Mouse (Mus musculus) C2C12 (cell line): ENCODE results near the gene Gata2. TPM values are rescaled to one million over a fixed set of nuclear protein-coding genes. Genes with fewer than 3 reads are reported as not detected.

Source experiments
- H3K27me3 ChIP-seq: one replicate; pipeline ENCODE4 v1.6.1; 2011; ENCODE audit not compliant: control insufficient read depth, insufficient read depth, insufficient read length
- H3K36me3 ChIP-seq: one replicate; pipeline ENCODE4 v1.6.1; 2011; ENCODE audit not compliant: control insufficient read depth, insufficient read depth
- H3K4me3 ChIP-seq: one replicate; pipeline ENCODE4 v1.5.1; 2011; ENCODE audit warnings: mild to moderate bottlenecking, control low read depth; ENCODE audit not compliant: poor library complexity, insufficient read depth, severe bottlenecking
- H3K79me2 ChIP-seq: one replicate; pipeline ENCODE4 v1.6.1; 2011; ENCODE audit not compliant: control insufficient read depth, insufficient read depth
- H3K79me3 ChIP-seq: one replicate; pipeline ENCODE4 v1.6.1; 2011; ENCODE audit warnings: low read depth, control low read depth
- H3ac ChIP-seq: one replicate; pipeline ENCODE3; 2011; ENCODE audit warnings: low read depth; ENCODE audit not compliant: control insufficient read depth, insufficient read length
- CEBPB ChIP-seq: IDR thresholded peaks from one replicate; pipeline ENCODE4 v1.6.1; 2011; ENCODE audit warnings: low read depth, mild to moderate bottlenecking, control low read depth, moderate library complexity
- CTCF ChIP-seq: IDR thresholded peaks from one replicate; pipeline ENCODE4 v1.5.1; 2011; ENCODE audit not compliant: control insufficient read depth, insufficient read depth, insufficient read length
- FOSL1 ChIP-seq: IDR thresholded peaks from one replicate; pipeline ENCODE4 v1.8.0; 2011; ENCODE audit warnings: mild to moderate bottlenecking, low read length; ENCODE audit not compliant: poor library complexity, insufficient read depth, severe bottlenecking
- MAX ChIP-seq: IDR thresholded peaks from one replicate; pipeline ENCODE4 v1.6.1; 2011; ENCODE audit warnings: mild to moderate bottlenecking, control low read depth
- MYOD1 ChIP-seq: IDR thresholded peaks from one replicate; pipeline ENCODE4 v1.6.1; 2011; ENCODE audit warnings: low read depth; ENCODE audit not compliant: control insufficient read depth, insufficient read length
- MYOG ChIP-seq: IDR thresholded peaks from one replicate; pipeline ENCODE4 v1.6.1; 2011; ENCODE audit not compliant: control insufficient read depth, insufficient read length; ENCODE audit errors: extremely low read depth
- USF1 ChIP-seq: IDR thresholded peaks from one replicate; pipeline ENCODE4 v1.6.1; 2011; ENCODE audit warnings: low read depth, mild to moderate bottlenecking, control low read depth, moderate library complexity
- polyA plus RNA-seq: library from polyadenylated mRNA; unstranded; fragments of >200 nt; fragmentation: generic; extraction: Trizol; gene quantifications from one replicate; pipeline ENCODE4 v1.2.1, GENCODE M21; 2012; ENCODE audit warnings: missing spikeins

Gata2 gene
- polyA plus RNA-seq, 1 experiment: 45.8 TPM

GRCm38 (mm10) chr6:88227537-88227936, 33.8 kb downstream of the Gata2 start:
- H3ac ChIP-seq: no peak overlapping the region
- H3K79me3 ChIP-seq: no peaks in the 10 kb centered on the region
- TF ChIP-seq CEBPB (no peak), CTCF (no peak), USF1 (no peak), MYOG (no peak), MYOD1 (no peak), MAX (no peak), FOSL1 (no peak)
- H3K4me3 ChIP-seq: no peak overlapping the region
- peaks cover 36% of the 10 kb centered on the region for H3K27me3 ChIP-seq
- H3K79me2 ChIP-seq: no peaks in the 10 kb centered on the region
- H3K36me3 ChIP-seq: no peaks in the 10 kb centered on the region

DNA sequence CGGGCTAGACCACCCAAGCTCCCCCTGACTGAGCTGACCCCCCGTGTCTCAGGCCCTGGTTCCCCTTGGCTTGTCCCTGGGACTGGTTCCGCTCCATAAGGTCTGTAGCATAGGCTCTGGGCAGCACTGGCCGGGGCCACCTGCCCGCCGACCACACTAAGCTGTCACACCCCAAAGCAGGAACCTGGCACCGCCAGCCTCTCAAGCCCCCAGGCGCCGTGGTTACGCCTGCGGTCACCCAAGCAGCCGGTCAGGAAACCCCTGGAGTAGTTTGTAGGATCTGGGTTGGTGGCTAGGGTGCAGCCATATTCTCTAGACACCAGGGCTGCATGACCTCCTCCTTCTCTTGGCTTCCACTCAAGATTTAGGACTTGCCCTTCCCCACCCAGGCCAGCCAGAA, 35.5 kb downstream of the Gata2 start:
- no peak overlapping the region for H3ac ChIP-seq
- H3K4me3 ChIP-seq: no peak overlapping the region
- H3K36me3 ChIP-seq: no peaks in the 10 kb centered on the region
- TF ChIP-seq CTCF (no peak), MYOD1 (no peak), MYOG (no peak), FOSL1 (no peak), CEBPB (no peak), USF1 (no peak), MAX (no peak)
- peaks cover 43% of the 10 kb centered on the region for H3K27me3 ChIP-seq
- H3K79me3 ChIP-seq: no peaks in the 10 kb centered on the region
- H3K79me2 ChIP-seq: no peaks in the 10 kb centered on the region

DNA sequence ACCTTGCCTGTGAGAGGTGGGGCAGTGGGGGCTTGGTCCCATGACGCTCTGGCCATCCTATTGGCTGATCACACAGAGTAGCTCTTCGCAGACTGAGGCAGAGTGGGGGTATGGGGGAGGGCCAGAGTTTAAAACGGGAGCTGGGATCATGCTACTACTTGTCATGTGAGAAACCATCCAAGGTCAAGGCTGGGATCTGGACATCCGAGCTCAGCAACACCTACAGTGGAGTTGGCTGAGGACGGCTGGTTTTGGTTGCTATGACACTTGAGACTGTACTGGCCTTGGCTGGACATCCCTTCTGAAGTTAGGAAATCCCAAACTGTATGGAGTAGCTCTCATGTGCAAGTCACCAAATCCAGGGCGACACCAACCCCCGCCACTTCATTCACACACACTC, 38.1 kb downstream of the Gata2 start:
- Histone ChIP-seq H3ac (no peak overlapping the region), H3K79me2 (no peaks in the 10 kb centered on the region), H3K27me3 (peaks cover 63% of the 10 kb centered on the region), H3K79me3 (no peaks in the 10 kb centered on the region), H3K36me3 (no peaks in the 10 kb centered on the region), H3K4me3 (no peak overlapping the region)
- TF ChIP-seq USF1 (no peak), CTCF (no peak), CEBPB (no peak), MYOG (no peak), MAX (no peak)

GRCm38 (mm10) chr6:88232221-88232620, 38.5 kb downstream of the Gata2 start:
- H3K4me3 ChIP-seq: no peak overlapping the region
- no peak for TF ChIP-seq MAX
- TF ChIP-seq MYOD1: no peak
- no peak for TF ChIP-seq MYOG
- no peak for TF ChIP-seq FOSL1
- no peak for TF ChIP-seq USF1
- no peak for TF ChIP-seq CEBPB
- TF ChIP-seq CTCF: no peak
- H3K79me2 ChIP-seq: no peaks in the 10 kb centered on the region
- H3K36me3 ChIP-seq: no peaks in the 10 kb centered on the region
- no peaks in the 10 kb centered on the region for H3K79me3 ChIP-seq
- H3ac ChIP-seq: no peak overlapping the region
- H3K27me3 ChIP-seq: peaks cover 63% of the 10 kb centered on the region

DNA sequence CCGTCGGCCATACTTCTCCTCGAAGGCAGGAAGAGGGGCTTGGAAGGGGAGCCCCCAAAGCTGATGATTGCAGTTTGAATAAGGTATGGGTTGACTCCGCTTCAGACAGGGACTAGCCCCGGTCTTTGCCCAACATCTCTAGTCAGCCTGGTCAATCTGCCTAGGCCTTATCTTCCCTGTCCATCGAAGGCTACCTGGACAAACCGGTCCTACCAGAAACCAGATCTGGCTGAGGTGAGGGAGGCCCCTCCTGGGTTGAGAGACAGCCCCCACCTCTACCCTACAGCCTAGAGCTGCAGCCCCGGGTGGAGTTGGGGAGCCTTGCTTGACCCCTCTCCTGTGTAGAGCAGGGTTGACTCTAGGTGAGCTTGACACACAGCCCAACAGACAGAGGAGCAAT, 40.3 kb downstream of the Gata2 start:
- Histone ChIP-seq H3K79me3 (no peaks in the 10 kb centered on the region), H3K36me3 (no peaks in the 10 kb centered on the region), H3ac (no peak overlapping the region), H3K79me2 (no peaks in the 10 kb centered on the region), H3K4me3 (no peak overlapping the region), H3K27me3 (peaks cover 54% of the 10 kb centered on the region)
- no peak for TF ChIP-seq MYOD1
- TF ChIP-seq CTCF: no peak
- no peak for TF ChIP-seq MAX
- TF ChIP-seq CEBPB: no peak
- no peak for TF ChIP-seq USF1
- TF ChIP-seq MYOG: no peak
- TF ChIP-seq FOSL1: no peak

GRCm38 (mm10) chr6:88235461-88235860, 41.8 kb downstream of the Gata2 start:
- Histone ChIP-seq H3K4me3 (no peak overlapping the region), H3K36me3 (no peaks in the 10 kb centered on the region), H3ac (no peak overlapping the region), H3K79me3 (no peaks in the 10 kb centered on the region), H3K79me2 (no peaks in the 10 kb centered on the region), H3K27me3 (peaks cover 49% of the 10 kb centered on the region)
- TF ChIP-seq MYOG (no peak), MYOD1 (no peak), FOSL1 (no peak), CEBPB (no peak), MAX (no peak), CTCF (no peak), USF1 (no peak)
